Mouse (Mus musculus) cerebellum, adult 2 months (tissue): ENCODE measurements at regions not wholly inside any gene's neighbourhood (a gene's known extent, or its start where the extent isn't known, plus 50 kb on each side); places are given as distances from the start of the nearest gene placed in this dataset.

Experiments
- DNase-seq, 2 experiments: peaks; one replicate each; pipeline ENCODE4 v3.0.0; 2021
- H3K27ac ChIP-seq: fragments of 200-500 bp; 2 replicates; pipeline ENCODE4 v1.5.1; 2012; ENCODE audit warnings: low read length, control low read depth, inconsistent platforms; ENCODE audit not compliant: insufficient read depth
- H3K27me3 ChIP-seq: fragments of 200-500 bp; 2 replicates; pipeline ENCODE4 v1.6.1; 2012; ENCODE audit warnings: inconsistent platforms, mild to moderate bottlenecking, low read length, moderate library complexity; ENCODE audit not compliant: control insufficient read depth, insufficient read depth
- H3K4me1 ChIP-seq: fragments of 200-500 bp; 2 replicates; pipeline ENCODE4 v1.6.1; 2011; ENCODE audit warnings: low read length; ENCODE audit not compliant: control insufficient read depth, insufficient read depth
- H3K4me3 ChIP-seq: fragments of 200-500 bp; replicated peaks from 2 replicates; pipeline ENCODE3; 2011; ENCODE audit warnings: mild to moderate bottlenecking, low read depth, low read length, control low read depth; ENCODE audit not compliant: insufficient read depth
- CTCF ChIP-seq: fragments of 200-500 bp; IDR thresholded peaks from 2 replicates; pipeline ENCODE4 v1.5.1; 2011; ENCODE audit warnings: low read depth, mild to moderate bottlenecking, control low read depth, low read length, moderate library complexity, borderline replicate concordance; ENCODE audit not compliant: insufficient read depth
- POLR2A ChIP-seq: fragments of 200-500 bp; IDR thresholded peaks from 2 replicates; pipeline ENCODE4 v1.6.1; 2011; ENCODE audit warnings: low read length, control low read depth, borderline replicate concordance; ENCODE audit not compliant: insufficient read depth
- whole genome bisulfite sequencing: fragments of 180-500 bp; shearing (Covaris S2); methylation state at CpG from one replicate; pipeline ENCODE4 v1.1.7; 2018; 5-methylcytosine and 5-hydroxymethylcytosine counted together

DNA sequence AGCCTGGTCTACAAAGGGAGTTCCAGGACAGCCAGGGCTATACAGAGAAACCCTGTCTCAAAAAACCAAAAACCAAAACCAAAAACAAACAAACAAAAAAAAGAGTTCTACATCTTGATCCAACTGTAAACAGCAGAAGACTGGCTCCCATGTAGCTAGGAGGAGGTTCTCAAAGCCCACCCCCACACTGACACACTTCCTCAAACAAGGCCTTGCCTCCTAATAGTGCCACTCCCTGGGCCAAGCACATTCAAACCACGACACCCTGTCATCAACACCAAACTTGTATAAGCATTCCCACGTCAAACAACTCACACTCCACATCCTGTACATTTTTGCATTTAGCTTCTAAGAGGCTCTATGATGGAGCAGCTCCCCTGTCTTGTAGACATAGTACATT lies 89.6 kb upstream of the Jade1 start:
- TF ChIP-seq CTCF (no peak), POLR2A (no peak)
- Histone ChIP-seq H3K27ac (no peak overlapping the region), H3K4me3 (no peak overlapping the region), H3K4me1 (no peaks in the 10 kb centered on the region), H3K27me3 (no peaks in the 10 kb centered on the region)
- WGBS: 85% methylated on average over 2 of the region's 2 CpGs
- DNase-seq: no peak

DNA sequence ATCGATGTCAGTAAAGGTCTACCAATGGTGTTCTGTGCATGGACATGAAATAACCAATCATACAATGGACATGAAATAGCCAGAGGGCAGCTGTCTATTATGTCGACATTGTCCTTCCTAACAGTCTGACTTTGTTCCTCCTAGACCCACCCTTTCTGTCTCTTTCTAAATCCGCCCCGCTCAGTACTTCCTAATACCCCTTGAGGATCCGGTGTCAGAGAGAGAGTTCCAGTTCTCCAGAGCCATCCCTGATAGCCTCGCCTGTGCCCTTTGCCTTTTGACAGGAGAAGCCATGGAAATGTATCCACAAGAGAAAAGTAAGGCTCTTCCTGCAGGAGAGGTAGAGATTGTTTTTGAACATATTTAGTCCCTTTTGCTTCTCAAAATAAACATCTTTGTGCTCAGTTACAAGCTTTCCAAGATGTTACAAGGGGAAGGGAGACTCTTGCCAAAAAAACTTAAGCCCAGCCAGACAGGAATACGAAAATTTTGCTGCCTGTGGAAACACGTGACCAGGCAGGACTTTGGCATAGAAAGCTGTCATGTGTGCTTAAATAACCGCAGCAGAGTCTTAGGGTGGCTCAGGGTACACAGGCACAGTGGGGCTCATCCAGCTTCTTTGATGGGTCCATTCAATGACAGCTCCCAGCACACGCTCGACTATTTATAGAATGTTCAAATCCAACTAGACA lies 92.4 kb upstream of the Jade1 start:
- Histone ChIP-seq H3K4me1 (no peaks in the 10 kb centered on the region), H3K27me3 (no peaks in the 10 kb centered on the region), H3K4me3 (no peak overlapping the region), H3K27ac (no peak overlapping the region)
- no peak for DNase-seq
- 56% methylated on average over 11 of the region's 11 CpGs for WGBS
- TF ChIP-seq POLR2A (no peak), CTCF (no peak)

GRCm38 (mm10) chr3:41460131-41460530 lies 95.4 kb upstream of the Jade1 start:
- no peak overlapping the region for H3K27ac ChIP-seq
- DNase-seq: no peak
- WGBS: 94% methylated on average over 4 of the region's 4 CpGs
- H3K4me1 ChIP-seq: no peaks in the 10 kb centered on the region
- TF ChIP-seq POLR2A (no peak), CTCF (no peak)
- no peak overlapping the region for H3K4me3 ChIP-seq
- no peaks in the 10 kb centered on the region for H3K27me3 ChIP-seq

GRCm38 (mm10) chr3:41458156-41458555 lies 97.4 kb upstream of the Jade1 start:
- Histone ChIP-seq H3K27ac (no peak overlapping the region), H3K4me3 (no peak overlapping the region), H3K4me1 (no peaks in the 10 kb centered on the region), H3K27me3 (no peaks in the 10 kb centered on the region)
- TF ChIP-seq CTCF: no peak
- TF ChIP-seq POLR2A: no peak
- no peak for DNase-seq
- WGBS: 90% methylated on average over 6 of the region's 6 CpGs

GRCm38 (mm10) chr3:41453525-41453924 lies 102.0 kb upstream of the Jade1 start:
- Histone ChIP-seq H3K4me3 (no peak overlapping the region), H3K4me1 (no peaks in the 10 kb centered on the region), H3K27ac (no peak overlapping the region), H3K27me3 (no peaks in the 10 kb centered on the region)
- no peak for DNase-seq
- 67% methylated on average over 3 of the region's 3 CpGs for WGBS
- TF ChIP-seq CTCF: no peak
- TF ChIP-seq POLR2A: no peak

- no peak for DNase-seq
- TF ChIP-seq CTCF (no peak), POLR2A (no peak)
- no peak overlapping the region for H3K27ac ChIP-seq
- no peaks in the 10 kb centered on the region for H3K4me1 ChIP-seq
- no peaks in the 10 kb centered on the region for H3K27me3 ChIP-seq
- H3K4me3 ChIP-seq: no peak overlapping the region
- WGBS: 71% methylated on average over 3 of the region's 3 CpGs
These were observed 102.8 kb upstream of the Jade1 start for GRCm38 (mm10) chr3:41452716-41453090.

DNA sequence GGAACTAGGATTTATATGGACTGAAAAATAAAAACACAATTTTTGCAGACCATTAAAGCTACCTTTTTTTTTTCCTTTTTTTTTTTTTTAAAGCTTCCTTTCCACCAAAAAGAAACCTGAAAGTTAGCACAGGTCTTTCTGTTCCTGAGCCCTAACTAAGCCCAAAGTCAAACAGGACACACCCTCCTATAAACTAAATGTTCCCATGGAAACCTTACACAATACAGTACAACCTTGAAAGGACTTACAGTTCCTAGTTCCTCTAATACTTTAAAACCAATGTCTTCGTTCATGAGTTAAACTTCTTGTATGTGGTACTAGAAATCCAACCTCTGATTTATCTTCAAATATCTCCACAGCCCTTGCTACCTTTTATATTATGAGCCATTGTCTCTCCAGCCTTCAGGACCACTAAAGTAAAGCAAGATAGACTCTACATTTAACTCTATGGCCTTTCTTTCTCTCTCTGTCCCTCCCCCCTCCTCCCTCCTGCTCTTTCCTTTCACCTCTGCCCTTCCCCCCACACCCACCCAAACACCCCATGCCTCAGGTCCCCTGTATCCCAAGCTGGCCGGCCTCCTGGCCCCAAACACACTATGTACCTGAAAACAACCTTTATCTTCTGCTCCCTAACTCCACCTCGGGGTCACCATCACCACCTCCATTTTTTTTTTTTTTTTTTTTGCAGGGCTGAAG lies 103.4 kb upstream of the Jade1 start:
- DNase-seq: no peak
- no peak for TF ChIP-seq CTCF
- no peak for TF ChIP-seq POLR2A
- 73% methylated on average over 3 of the region's 3 CpGs for WGBS
- Histone ChIP-seq H3K27ac (no peak overlapping the region), H3K27me3 (no peaks in the 10 kb centered on the region), H3K4me1 (no peaks in the 10 kb centered on the region), H3K4me3 (no peak overlapping the region)

GRCm38 (mm10) chr3:41450696-41451095 lies 104.8 kb upstream of the Jade1 start:
- WGBS: 80% methylated on average over 1 of the region's 1 CpGs
- TF ChIP-seq POLR2A (no peak), CTCF (no peak)
- H3K4me1 ChIP-seq: no peaks in the 10 kb centered on the region

More at GRCm38 (mm10) chr3:41450696-41451095, 104.8 kb upstream of the Jade1 start:
- no peaks in the 10 kb centered on the region for H3K27me3 ChIP-seq
- no peak overlapping the region for H3K27ac ChIP-seq
- H3K4me3 ChIP-seq: no peak overlapping the region
- DNase-seq: no peak
